Mouse (Mus musculus) cortical plate, adult 2 months (tissue): ENCODE data around the gene Copg1.

ENCODE experiments used
- CTCF ChIP-seq: fragments of 200-500 bp; IDR thresholded peaks from 2 replicates; pipeline ENCODE4 v1.5.1; 2011; ENCODE audit warnings: mild to moderate bottlenecking, control low read depth, low read length; ENCODE audit not compliant: insufficient read depth; ENCODE audit errors: extremely low read depth
- POLR2A ChIP-seq: fragments of 200-500 bp; IDR thresholded peaks from 2 replicates; pipeline ENCODE4 v1.6.1; 2011; ENCODE audit warnings: mild to moderate bottlenecking, low read length, control low read depth; ENCODE audit not compliant: insufficient read depth; ENCODE audit errors: extremely low read depth

DNA sequence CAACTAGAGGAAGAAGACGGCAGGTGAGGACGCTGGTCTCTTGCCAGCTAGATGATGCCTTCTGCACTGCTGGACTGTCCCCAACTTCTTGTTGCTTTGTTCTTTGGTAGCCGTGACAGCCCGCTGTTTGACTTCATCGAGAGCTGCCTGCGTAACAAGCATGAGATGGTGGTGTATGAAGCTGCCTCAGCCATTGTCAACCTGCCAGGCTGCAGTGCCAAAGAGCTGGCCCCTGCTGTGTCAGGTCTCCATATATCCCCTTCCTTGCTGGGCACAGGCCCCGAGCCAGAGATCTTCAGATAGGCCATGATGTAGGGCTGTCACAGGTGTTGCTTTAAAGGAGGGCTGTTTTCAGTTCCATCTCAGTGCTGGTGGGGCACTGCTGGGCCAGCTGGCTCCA is 6.3 kb downstream of the Copg1 start:
- TF ChIP-seq CTCF, result no peak
- no peak for TF ChIP-seq POLR2A
